In genomic region chr6:40388660-40389059, GRCm38 (mm10) we compare ENCODE assay signal across 22 mouse cellular contexts. TPM values are rescaled to one million over a fixed set of nuclear protein-coding genes. Genes with fewer than 3 reads are reported as not detected.
DNase-seq lines count a peak whose midpoint lies in the region; ATAC-seq and TF ChIP-seq lines count a peak whose summit lies in the region.
"Had no signal": no experiment of that assay in that cellular context is flagged by ENCODE, and none has a peak within 500 bp of the region (broad histone marks: within the 10 kb centered on the region; RNA-seq: fewer than 3 reads in every experiment).

No protein-coding gene starts in this region.

- H3K36me3 ChIP-seq in heart, embryonic 10.5 days: 0 out of 2 replicates have a peak, but pooled peaks cover 3% of the 10 kb centered on the region
- peaks cover 4% of the 10 kb centered on the region for H3K36me3 ChIP-seq in liver, postnatal 0 days (replicated peaks; ENCODE audit: insufficient read depth, low read length)
- peaks cover 14% of the 10 kb centered on the region for H3K36me3 ChIP-seq in neural tube, embryonic 15.5 days

- H3K9me3 ChIP-seq in heart, embryonic 10.5 days: no peaks in the 10 kb centered on the region
- H3K9me3 ChIP-seq in liver, postnatal 0 days (ENCODE audit: low read length): no peaks in the 10 kb centered on the region
- no peaks in the 10 kb centered on the region for H3K9me3 ChIP-seq in neural tube, embryonic 15.5 days (replicated peaks)
- H3K9me3 ChIP-seq: limb, embryonic 10.5 days had no signal

- TF ChIP-seq CTCF in liver, postnatal 0 days (IDR thresholded peaks at IDR 0.05; ENCODE audit: low read depth): no peak

- ATAC-seq in liver, postnatal 0 days: no peak
- 0 out of 2 replicates have a peak, but pooled peaks have one; percentile 33 for ATAC-seq in megakaryocyte, adult 5-6 weeks (ENCODE audit: poor library complexity, severe bottlenecking)
- ATAC-seq in neural tube, embryonic 15.5 days (ENCODE audit: low FRiP score): no peak
- ATAC-seq: hindbrain, postnatal 0 days had no signal

- no peak overlapping the region for H3K27ac ChIP-seq in heart, embryonic 10.5 days
- H3K27ac ChIP-seq in liver, postnatal 0 days (ENCODE audit: low read depth): no peak overlapping the region
- H3K27ac ChIP-seq in neural tube, embryonic 15.5 days (replicated peaks): no peak overlapping the region
- H3K27ac ChIP-seq: hindbrain, postnatal 0 days; left cerebral cortex, adult 2 months; limb, embryonic 10.5 days had no signal

- H3K4me2 ChIP-seq in liver, postnatal 0 days (ENCODE audit: low read depth, low read length): no peak overlapping the region
- H3K4me2 ChIP-seq in neural tube, embryonic 15.5 days: no peak overlapping the region
- H3K4me2 ChIP-seq: lung, embryonic 14.5 days had no signal

- peaks cover 9% of the 10 kb centered on the region; the same call in 1 of the 2 replicates for H3K4me1 ChIP-seq in heart, embryonic 10.5 days
- H3K4me1 ChIP-seq in liver, postnatal 0 days (ENCODE audit: insufficient read depth): no peaks in the 10 kb centered on the region
- H3K4me1 ChIP-seq in neural tube, embryonic 15.5 days: peaks cover 8% of the 10 kb centered on the region; the same call in 1 of the 2 replicates
- H3K4me1 ChIP-seq: limb, embryonic 10.5 days had no signal

- no peak overlapping the region for H3K9ac ChIP-seq in liver, postnatal 0 days (replicated peaks)
- H3K9ac ChIP-seq in neural tube, embryonic 15.5 days (replicated peaks): no peak overlapping the region
- H3K9ac ChIP-seq: lung, embryonic 14.5 days had no signal

- WGBS in heart, embryonic 10.5 days: 17% methylated on average over 4 of the region's 4 CpGs
- 42% methylated on average over 4 of the region's 4 CpGs for WGBS in liver, postnatal 0 days (ENCODE audit: insufficient replicate concordance)
- WGBS in neural tube, embryonic 15.5 days: 79% methylated on average over 4 of the region's 4 CpGs

- H3K27me3 ChIP-seq in heart, embryonic 10.5 days (ENCODE audit: insufficient read depth, poor library complexity, severe bottlenecking): no peaks in the 10 kb centered on the region
- no peaks in the 10 kb centered on the region for H3K27me3 ChIP-seq in liver, postnatal 0 days (ENCODE audit: insufficient read depth, low read length)
- H3K27me3 ChIP-seq in neural tube, embryonic 15.5 days (replicated peaks): no peaks in the 10 kb centered on the region
- H3K27me3 ChIP-seq: CH12.LX had no signal

- intact Hi-C loops in heart, postnatal 36 days (cut with DNase I): no loop called here

- no peak for TF ChIP-seq EP300 in liver, postnatal 0 days (IDR thresholded peaks at IDR 0.05; ENCODE audit: low read depth)

- no peak for DNase-seq in heart, embryonic 10.5 days (ENCODE audit: low spot score)
- no peak for DNase-seq in heart, postnatal 36 days
- peak; percentile 21 for DNase-seq in liver
- no peak for DNase-seq in liver, postnatal 0 days
- DNase-seq in c-Kit-positive CD71-positive TER-119-positive erythroid progenitor cells, embryonic 14.5 days (ENCODE audit: low spot score): peak; percentile 19
- no peak for DNase-seq in adrenal gland, adult 18-20 months (ENCODE audit: low spot score in 2 of 2)
- DNase-seq: adrenal gland, postnatal 36 days; cerebellum, adult 9-11 months; gastrocnemius, postnatal 14 days; kidney, adult 2 months; kidney, postnatal 25 days; lung, embryonic 14.5 days; lung, postnatal 4 days; right cerebral cortex, postnatal 4 days; thymus, postnatal 25 days had no signal

- 0 out of 2 replicates have a peak overlapping the region, but pooled peaks have one; percentile 12 for H3K4me3 ChIP-seq in heart, embryonic 10.5 days
- H3K4me3 ChIP-seq in liver, postnatal 0 days (ENCODE audit: low read depth, low read length): no peak overlapping the region
- no peak overlapping the region for H3K4me3 ChIP-seq in neural tube, embryonic 15.5 days (replicated peaks)
- H3K4me3 ChIP-seq: left cerebral cortex, adult 2 months; limb, embryonic 10.5 days had no signal

RNA-seq across cellular contexts. Expression of gene E330009J07Rik, which starts 47.3 kb away (rescaled TPM):
- polyA plus RNA-seq in heart, embryonic 10.5 days (2016; fragmentation: Nextera tagmentation; extraction: Ambion mirVana): 3.6 and 6.8 TPM in 2 replicates
- total RNA-seq in heart, postnatal 36 days (2021): 1 to 10 TPM; 3.6 to 4.1 TPM
- 2.4 and 5.0 TPM in 2 replicates for polyA plus RNA-seq in liver, postnatal 0 days (2015; fragmentation: Nextera tagmentation; extraction: Ambion mirVana)
- 8.0 and 8.6 TPM in 2 replicates for total RNA-seq in megakaryocyte, adult 5-6 weeks (2015)
- 14.1 and 16.2 TPM in 2 replicates for total RNA-seq in megakaryocyte, adult 5-6 weeks (2017)
- 12.7 and 14.8 TPM in 2 replicates for polyA plus RNA-seq in neural tube, embryonic 15.5 days (2015; fragmentation: Nextera tagmentation; extraction: Ambion mirVana)
- 10 to 100 TPM in 1 of 2 experiments, 1 to 10 TPM in 1; 9.9 to 14.9 TPM for total RNA-seq in adrenal gland, adult 18-20 months (2021)

RNA-seq across cellular contexts. Expression of gene Wee2, which starts 50.2 kb away (rescaled TPM):
- 0.04 TPM in 1 of 2 replicates, not detected in the other for polyA plus RNA-seq in heart, embryonic 10.5 days (2016; fragmentation: Nextera tagmentation; extraction: Ambion mirVana)
- total RNA-seq in heart, postnatal 36 days (2021): not detected
- not detected in 2 replicates for polyA plus RNA-seq in liver, postnatal 0 days (2015; fragmentation: Nextera tagmentation; extraction: Ambion mirVana)
- total RNA-seq in megakaryocyte, adult 5-6 weeks (2015): not detected in 2 replicates
- not detected in 2 replicates for total RNA-seq in megakaryocyte, adult 5-6 weeks (2017)
- 0.08 and 0.15 TPM in 2 replicates for polyA plus RNA-seq in neural tube, embryonic 15.5 days (2015; fragmentation: Nextera tagmentation; extraction: Ambion mirVana)
- not detected for total RNA-seq in adrenal gland, adult 18-20 months (2021)
- total RNA-seq: adrenal gland, postnatal 36 days; CH12.LX; gastrocnemius, postnatal 14 days had no signal
- polyA plus RNA-seq: heart, postnatal 0 days; kidney, adult 2 months; lung, embryonic 14.5 days had no signal

Comparison
In these comparisons a context has a peak if more than half of its experiments do, and no peak if none do; other contexts are left out.
1. DNase-seq: peak in liver (single experiment) and c-Kit-positive CD71-positive TER-119-positive erythroid progenitor cells, embryonic 14.5 days (single experiment); none in heart, embryonic 10.5 days (single experiment), heart, postnatal 36 days (0 of 2), liver, postnatal 0 days (single experiment) and adrenal gland, adult 18-20 months (0 of 2).